In the genomic region with DNA sequence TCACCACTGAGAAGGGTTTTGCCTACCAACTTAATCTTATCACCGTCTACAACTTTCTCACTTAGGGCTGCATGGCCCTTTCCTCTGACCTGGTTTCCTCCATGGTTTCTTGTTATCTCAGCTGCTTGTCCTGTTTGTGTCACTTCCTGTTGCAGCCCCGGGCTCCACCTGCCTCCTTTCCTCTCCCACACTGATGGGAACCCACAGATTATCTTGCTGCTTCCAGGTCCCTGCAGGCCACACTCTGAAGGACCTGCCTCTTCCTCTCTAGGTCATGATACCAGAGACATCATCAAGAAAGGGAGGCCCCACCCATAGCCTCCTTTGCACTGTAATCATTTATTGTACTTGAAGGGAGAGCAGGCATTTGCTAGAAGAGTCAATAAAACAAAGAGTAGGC, we compare ENCODE assay signal across 11 mouse cellular contexts.
A peak's percentile ranks its signal among the peaks of the same experiment; 100 is the strongest.
DNase-seq lines count a peak whose midpoint lies in the region; ATAC-seq lines count a peak whose summit lies in the region.
"Had no signal": no experiment of that assay in that cellular context is flagged by ENCODE, and none has a peak within 500 bp of the region (broad histone marks: within the 10 kb centered on the region; RNA-seq: fewer than 3 reads in every experiment).

No protein-coding gene starts in this region.

- 34% methylated on average over 2 of the region's 2 CpGs for WGBS in heart, embryonic 10.5 days
- 13% methylated on average over 2 of the region's 2 CpGs for WGBS in liver, embryonic 16.5 days (ENCODE audit: insufficient replicate concordance)

- peak; percentile 17 to 40 for DNase-seq in adrenal gland, postnatal 36 days
- DNase-seq in heart, embryonic 10.5 days (ENCODE audit: low spot score): peak; percentile 80
- peak; percentile 29 to 43 for DNase-seq in kidney, adult 8-10 months
- DNase-seq in left cerebral cortex, postnatal 25 days (ENCODE audit: low spot score in 2 of 2): no peak
- no peak for DNase-seq in spleen, postnatal 36 days (ENCODE audit: low spot score in 2 of 2)
- DNase-seq: cerebellum, adult 9-11 months; thymus, postnatal 14 days had no signal

- no peak overlapping the region for H3K9ac ChIP-seq in liver, embryonic 16.5 days (ENCODE audit: low read depth, low read length)

- H3K36me3 ChIP-seq in heart, embryonic 10.5 days: no peaks in the 10 kb centered on the region
- H3K36me3 ChIP-seq in liver, embryonic 16.5 days (ENCODE audit: control insufficient read depth, insufficient read depth): no peaks in the 10 kb centered on the region

- H3K4me3 ChIP-seq in heart, embryonic 10.5 days: no peak overlapping the region
- H3K4me3 ChIP-seq in liver, embryonic 16.5 days (ENCODE audit: low read depth, low read length): no peak overlapping the region
- H3K4me3 ChIP-seq: myocyte had no signal

- no peaks in the 10 kb centered on the region for H3K27me3 ChIP-seq in heart, embryonic 10.5 days (ENCODE audit: insufficient read depth, poor library complexity, severe bottlenecking)
- no peaks in the 10 kb centered on the region for H3K27me3 ChIP-seq in liver, embryonic 16.5 days (ENCODE audit: control insufficient read depth, insufficient read depth, low read depth, low read length)

- no peak overlapping the region for H3K27ac ChIP-seq in heart, embryonic 10.5 days
- no peak overlapping the region for H3K27ac ChIP-seq in liver, embryonic 16.5 days (ENCODE audit: low read length)
- H3K27ac ChIP-seq: macrophage had no signal

- H3K4me2 ChIP-seq in liver, embryonic 16.5 days (ENCODE audit: low read depth, low read length): no peak overlapping the region

- no peaks in the 10 kb centered on the region for H3K9me3 ChIP-seq in heart, embryonic 10.5 days
- H3K9me3 ChIP-seq in liver, embryonic 16.5 days (replicated peaks; ENCODE audit: control insufficient read depth, low read length): no peaks in the 10 kb centered on the region

- intact Hi-C loops in left cerebral cortex, postnatal 25 days (cut with DNase I): no loop called here

- peak; percentile 39; the same call in 1 of the 2 replicates for ATAC-seq in liver, embryonic 16.5 days (ENCODE audit: low read depth)
- no peak for ATAC-seq in monocyte, adult 5-6 weeks (replicated peaks; ENCODE audit: insufficient number of reproducible peaks, low FRiP score, low TSS enrichment, poor library complexity, severe bottlenecking)

- H3K4me1 ChIP-seq in heart, embryonic 10.5 days: peaks cover 19% of the 10 kb centered on the region
- H3K4me1 ChIP-seq in liver, embryonic 16.5 days (ENCODE audit: control insufficient read depth, low read depth, low read length): no peaks in the 10 kb centered on the region

Comparison
In these comparisons a context has a peak if more than half of its experiments do, and no peak if none do; other contexts are left out.
1. DNase-seq: peak in adrenal gland, postnatal 36 days (2 of 2), heart, embryonic 10.5 days (single experiment) and kidney, adult 8-10 months (2 of 2); none in left cerebral cortex, postnatal 25 days (0 of 2) and spleen, postnatal 36 days (0 of 2).